Comparison of ENCODE assay signal across 8 mouse cellular contexts in the genomic region with DNA sequence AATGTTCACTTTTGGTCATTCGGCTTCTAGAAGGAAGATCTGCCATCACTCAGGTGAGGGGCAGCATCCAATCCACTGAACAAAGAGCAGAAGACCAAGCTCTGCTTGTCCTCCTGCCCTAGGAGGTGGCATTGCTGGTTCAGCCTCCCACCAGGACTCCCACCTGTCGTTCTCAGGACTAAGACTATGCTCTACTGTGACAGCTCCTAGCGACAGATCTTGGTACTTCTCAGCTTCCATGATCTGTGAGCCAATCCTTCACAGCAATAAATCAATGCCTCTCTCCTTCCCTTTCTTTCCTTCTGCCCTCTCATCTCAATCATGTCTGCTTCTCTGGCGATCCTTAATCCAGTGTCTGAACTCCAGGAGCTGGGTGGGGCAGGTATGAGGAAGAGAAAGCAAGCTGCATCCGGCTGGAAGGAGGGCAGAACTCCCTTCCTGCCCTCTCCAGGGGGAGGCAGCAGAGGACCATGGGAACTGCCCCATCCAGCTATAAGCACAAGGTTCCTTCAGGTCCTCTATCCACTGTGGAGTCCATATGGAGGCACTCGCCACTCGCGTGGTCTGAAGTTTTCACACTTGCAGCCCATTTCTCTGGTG. TPM values are rescaled to one million over a fixed set of nuclear protein-coding genes. Genes with fewer than 3 reads are reported as not detected.
A peak's percentile ranks its signal among the peaks of the same experiment; 100 is the strongest.
DNase-seq lines count a peak whose midpoint lies in the region; ATAC-seq lines count a peak whose summit lies in the region.

No protein-coding gene starts in this region.

- no peaks in the 10 kb centered on the region for H3K36me3 ChIP-seq in heart, embryonic 12.5 days
- H3K36me3 ChIP-seq in forebrain, embryonic 15.5 days: no peaks in the 10 kb centered on the region

- H3K27ac ChIP-seq in heart, embryonic 12.5 days (ENCODE audit: poor library complexity, severe bottlenecking): no peak overlapping the region
- H3K27ac ChIP-seq in forebrain, embryonic 15.5 days (replicated peaks): no peak overlapping the region

- no peak overlapping the region for H3K9ac ChIP-seq in heart, embryonic 12.5 days
- H3K9ac ChIP-seq in forebrain, embryonic 15.5 days (replicated peaks): no peak overlapping the region

- DNase-seq in heart, adult 11 months: peak; percentile 90
- DNase-seq in 416B (ENCODE audit: low read depth): peak; percentile 70
- peak; percentile 52 for DNase-seq in adrenal gland, postnatal 14 days
- peak; percentile 56 to 66 for DNase-seq in kidney, postnatal 4 days
- no peak for DNase-seq in cerebellum, postnatal 4 days (ENCODE audit: low spot score in 2 of 2)
- no peak for DNase-seq in thymus, postnatal 36 days

- peaks cover 43% of the 10 kb centered on the region for H3K27me3 ChIP-seq in heart, embryonic 12.5 days (replicated peaks)
- H3K27me3 ChIP-seq in forebrain, embryonic 15.5 days: peaks cover 14% of the 10 kb centered on the region; the same call in 1 of the 2 replicates

- peaks cover 28% of the 10 kb centered on the region for H3K4me1 ChIP-seq in heart, embryonic 12.5 days (replicated peaks)
- peaks cover 48% of the 10 kb centered on the region for H3K4me1 ChIP-seq in forebrain, embryonic 15.5 days

- H3K4me3 ChIP-seq in heart, embryonic 12.5 days: no peak overlapping the region
- no peak overlapping the region for H3K4me3 ChIP-seq in forebrain, embryonic 15.5 days

- ATAC-seq in heart, embryonic 12.5 days (ENCODE audit: insufficient number of reproducible peaks, low FRiP score): no peak
- ATAC-seq in forebrain, embryonic 15.5 days (replicated peaks): no peak

- WGBS in heart, embryonic 12.5 days: 51% methylated on average over 8 of the region's 8 CpGs
- 62% methylated on average over 8 of the region's 8 CpGs for WGBS in forebrain, embryonic 15.5 days

- H3K9me3 ChIP-seq in heart, embryonic 12.5 days (replicated peaks): no peaks in the 10 kb centered on the region
- H3K9me3 ChIP-seq in forebrain, embryonic 15.5 days: no peaks in the 10 kb centered on the region

- no peak overlapping the region for H3K4me2 ChIP-seq in heart, embryonic 12.5 days
- H3K4me2 ChIP-seq in forebrain, embryonic 15.5 days (replicated peaks): no peak overlapping the region

RNA-seq across cellular contexts. Expression of gene Btrc, which starts 54.8 kb away (rescaled TPM):
- polyA plus RNA-seq in heart, embryonic 12.5 days (2016; fragmentation: Nextera tagmentation; extraction: Ambion mirVana): 40.0 and 44.3 TPM in 2 replicates
- 27.3 and 28.5 TPM in 2 replicates for total RNA-seq in adrenal gland, postnatal 14 days (2021)
- polyA plus RNA-seq in forebrain, embryonic 15.5 days (2015; fragmentation: Nextera tagmentation; extraction: Ambion mirVana): 52.9 and 63.7 TPM in 2 replicates

Comparison
In these comparisons a context has a peak if more than half of its experiments do, and no peak if none do; other contexts are left out.
1. DNase-seq: peak in heart, adult 11 months (single experiment), 416B (single experiment), adrenal gland, postnatal 14 days (single experiment) and kidney, postnatal 4 days (2 of 2); none in cerebellum, postnatal 4 days (0 of 2) and thymus, postnatal 36 days (0 of 2).